Mouse (Mus musculus) right cerebral cortex, adult 18-20 months (tissue): ENCODE measurements at regions not wholly inside any gene's neighbourhood (a gene's known extent, or its start where the extent isn't known, plus 50 kb on each side); places are given as distances from the start of the nearest gene placed in this dataset.

Experiments used
- DNase-seq: peaks from one replicate; pipeline ENCODE4 v3.0.0; 2022; ENCODE audit warnings: mixed read lengths

- DNase-seq, result no peak
These were observed 247.2 kb downstream of the Irs2 start for GRCm38 (mm10) chr8:10760851-10761693.

DNA sequence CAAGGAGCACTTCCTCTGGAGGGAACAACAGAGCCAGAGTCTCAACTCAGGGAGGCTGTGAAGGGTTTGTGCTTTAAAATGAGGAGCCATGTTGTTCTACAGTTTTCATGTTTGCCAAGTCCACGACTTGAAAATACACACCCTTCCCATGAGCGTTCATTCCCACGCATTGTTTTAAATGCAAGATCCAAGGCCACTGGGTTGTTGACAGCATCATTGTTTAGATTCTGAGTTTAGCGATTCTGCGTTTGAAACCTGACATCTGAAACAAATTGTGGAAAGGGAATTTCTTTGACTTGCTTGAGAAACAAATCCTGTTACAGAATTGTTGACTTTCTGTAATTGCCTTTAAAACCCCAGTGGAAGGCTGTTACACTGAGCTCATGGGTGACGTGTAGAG lies 248.0 kb downstream of the Irs2 start:
- no peak for DNase-seq

- DNase-seq, result no peak
These were observed 250.1 kb downstream of the Irs2 start for GRCm38 (mm10) chr8:10758151-10758550.

- DNase-seq, result no peak
These were observed 253.3 kb downstream of the Irs2 start for GRCm38 (mm10) chr8:10754986-10755308.

DNA sequence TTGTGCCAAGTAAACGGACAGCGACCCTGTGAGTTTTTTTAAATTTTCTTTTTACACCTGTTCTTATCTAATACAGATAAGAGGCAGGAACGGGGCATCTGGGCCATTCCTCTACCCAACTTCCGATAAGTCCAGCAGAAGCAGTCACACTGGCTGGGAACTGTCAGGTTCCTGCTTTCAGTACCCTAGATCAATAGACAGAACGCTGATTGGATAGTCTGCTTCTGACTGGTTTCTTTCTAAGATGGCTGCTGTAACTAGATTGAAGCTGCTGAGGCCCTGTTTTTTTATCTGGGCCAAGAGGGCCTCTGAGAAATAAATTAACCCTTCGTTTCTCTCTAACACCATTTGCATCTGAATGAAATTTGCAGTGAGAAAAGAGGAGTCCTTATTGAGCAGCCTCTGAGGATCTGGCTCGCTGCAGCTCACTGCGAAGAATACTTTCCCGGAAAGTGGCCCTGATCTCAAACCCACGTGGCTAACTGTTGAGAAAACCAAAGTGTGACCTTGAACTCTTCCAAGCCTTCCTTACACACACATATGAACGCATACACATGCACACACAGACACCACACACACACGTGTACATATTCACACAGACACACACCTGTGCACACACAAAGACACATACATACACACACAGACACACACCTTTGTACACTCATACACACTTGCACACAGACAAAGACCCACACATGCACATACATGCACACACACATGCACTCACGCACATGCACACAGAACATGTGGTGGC lies 253.8 kb downstream of the Irs2 start:
- no peak for DNase-seq

DNA sequence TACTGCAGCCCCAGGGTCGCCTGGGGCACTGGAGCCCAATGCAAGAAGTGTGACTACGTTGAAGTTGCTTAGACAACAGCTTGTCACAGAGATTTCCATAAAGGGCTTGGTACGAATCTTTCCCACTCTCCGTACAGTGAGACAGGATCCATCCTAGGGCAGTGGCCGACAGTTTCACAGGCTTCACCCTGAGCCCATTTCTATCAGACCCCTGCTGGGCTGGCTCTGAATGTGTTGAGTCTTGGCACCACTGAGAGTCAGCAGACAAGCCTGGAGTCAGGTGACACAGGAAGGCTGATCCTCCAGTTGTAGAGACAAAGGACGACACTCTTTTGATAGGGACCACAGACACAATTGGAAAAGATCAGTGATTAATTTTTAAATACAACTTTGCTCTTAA lies 255.2 kb downstream of the Irs2 start:
- no peak for DNase-seq

DNA sequence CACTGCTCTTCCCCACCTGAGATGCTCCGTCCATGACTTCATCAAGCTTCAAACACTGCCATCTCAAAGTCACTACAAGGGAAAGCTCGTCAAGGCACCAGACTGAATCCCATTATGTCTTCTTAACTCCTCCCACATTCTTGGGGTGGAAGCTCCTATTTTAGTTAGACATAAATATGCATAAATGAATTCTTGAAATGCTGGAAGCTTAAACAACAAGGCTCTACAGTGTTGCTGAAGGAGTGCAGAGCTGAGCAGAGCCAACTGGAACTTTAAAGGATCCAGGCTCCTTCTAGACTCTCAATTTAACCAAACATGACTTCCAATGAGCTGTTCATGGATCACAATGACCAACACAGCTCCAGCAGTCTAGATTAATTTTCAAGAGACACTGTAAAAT lies 261.1 kb downstream of the Irs2 start:
- no peak for DNase-seq

DNA sequence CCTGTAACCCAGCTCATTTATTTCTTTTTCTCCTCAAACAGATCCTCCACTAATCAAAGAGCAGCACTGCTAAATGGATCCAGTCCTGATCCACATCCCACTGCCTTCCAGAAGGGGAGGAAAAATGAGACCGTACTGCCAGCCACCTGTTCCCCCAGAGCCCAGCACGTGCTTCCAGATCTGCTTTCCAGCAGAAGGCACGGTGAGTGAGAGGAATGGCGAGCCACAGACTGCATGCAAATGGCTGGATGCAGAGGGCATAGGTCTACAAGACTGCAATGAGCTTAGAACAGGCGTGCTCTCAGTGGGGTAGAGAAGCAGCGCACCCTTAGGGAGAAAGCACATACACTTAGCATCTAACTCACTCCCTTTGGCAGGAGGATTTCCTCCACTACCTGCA lies 265.0 kb downstream of the Irs2 start:
- DNase-seq, result no peak

DNA sequence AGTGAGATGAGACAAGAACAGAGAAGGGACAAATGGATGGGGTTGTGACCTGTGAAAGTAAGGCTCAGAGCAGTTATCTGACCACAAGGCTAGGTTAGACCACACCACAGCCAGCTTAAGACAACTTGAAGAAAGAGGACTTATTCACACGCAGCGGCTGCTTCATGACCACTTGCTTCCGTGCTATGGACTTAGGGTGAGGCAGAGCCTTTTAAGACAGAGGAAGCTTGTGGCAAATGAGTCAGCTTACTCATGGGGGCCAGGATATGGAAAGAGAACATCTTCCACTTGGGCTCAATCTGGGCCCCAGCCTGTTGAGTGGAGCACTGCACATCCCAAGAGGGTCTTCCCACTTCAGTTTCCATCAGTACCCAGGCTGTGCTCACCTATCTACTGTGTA lies 267.4 kb downstream of the Irs2 start:
- no peak for DNase-seq

DNA sequence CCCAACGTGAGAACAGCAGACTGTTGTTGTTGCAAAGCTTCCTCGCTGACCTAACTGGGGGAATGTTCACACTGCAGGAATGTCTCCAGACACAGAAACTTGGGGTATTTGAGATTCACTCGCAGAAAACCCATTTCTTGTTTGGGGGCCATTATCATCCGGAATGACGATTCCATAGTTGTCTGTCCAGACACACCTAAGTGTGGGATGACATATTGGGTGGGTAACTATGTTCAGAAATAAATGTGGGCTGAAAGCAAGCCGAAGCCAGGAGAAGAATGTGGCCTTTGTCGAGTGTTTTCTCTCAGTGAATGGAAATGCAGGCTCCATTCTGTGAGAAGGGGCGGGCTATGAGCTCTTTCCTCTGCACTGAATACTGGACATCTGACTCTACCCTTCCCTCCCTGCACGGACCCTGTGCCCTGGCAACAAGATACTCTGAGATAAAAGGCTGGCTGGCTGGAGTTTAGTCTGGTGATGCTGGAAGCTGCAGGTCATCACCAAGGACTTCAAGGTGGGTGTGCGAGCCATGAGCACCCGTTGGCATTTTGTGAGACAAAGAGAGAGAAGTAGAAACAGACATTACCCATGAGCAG lies 269.7 kb downstream of the Irs2 start:
- DNase-seq, result no peak

DNA sequence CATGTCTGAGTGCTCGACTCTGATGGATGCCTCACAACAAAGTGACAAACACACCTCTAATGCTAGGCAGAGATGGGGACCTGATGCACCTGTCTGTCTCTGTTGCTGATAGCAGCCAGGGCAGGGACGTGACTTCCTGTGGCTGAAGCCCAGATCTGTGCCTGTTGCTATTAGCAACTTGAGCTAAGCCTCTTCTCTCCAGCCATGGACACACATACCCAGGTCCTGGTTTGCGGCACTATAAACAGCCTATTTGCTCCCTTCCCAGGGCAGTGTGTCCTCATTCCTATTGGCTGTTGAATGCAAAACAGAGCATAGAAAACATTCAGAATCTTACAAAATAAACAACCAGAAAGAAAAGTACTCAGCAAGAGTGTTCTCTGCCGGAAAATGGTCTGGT lies 273.5 kb downstream of the Irs2 start:
- no peak for DNase-seq

DNA sequence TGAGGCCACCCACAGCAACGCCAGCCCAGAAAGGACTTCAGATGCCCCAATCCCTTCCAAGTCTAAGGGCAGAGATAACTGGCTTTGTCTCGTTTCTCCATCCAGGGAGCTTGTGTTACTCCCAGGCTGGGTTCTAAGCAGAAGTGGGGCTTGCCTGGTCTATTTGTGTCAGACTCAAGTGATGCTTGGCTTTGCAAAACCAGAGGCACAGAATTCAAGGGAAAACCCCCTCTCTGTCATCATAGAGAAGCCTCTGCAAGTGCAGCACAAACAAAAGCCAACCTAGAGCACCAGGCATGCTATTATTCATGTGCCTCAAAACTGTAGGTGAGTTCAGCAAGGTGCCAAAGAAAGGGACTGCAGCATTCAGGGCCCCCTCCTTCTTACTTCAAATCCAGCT lies 284.9 kb downstream of the Irs2 start:
- DNase-seq, result no peak

- peak; percentile 23 for DNase-seq
These were observed 285.5 kb downstream of the Irs2 start for GRCm38 (mm10) chr8:10722742-10723141.

DNA sequence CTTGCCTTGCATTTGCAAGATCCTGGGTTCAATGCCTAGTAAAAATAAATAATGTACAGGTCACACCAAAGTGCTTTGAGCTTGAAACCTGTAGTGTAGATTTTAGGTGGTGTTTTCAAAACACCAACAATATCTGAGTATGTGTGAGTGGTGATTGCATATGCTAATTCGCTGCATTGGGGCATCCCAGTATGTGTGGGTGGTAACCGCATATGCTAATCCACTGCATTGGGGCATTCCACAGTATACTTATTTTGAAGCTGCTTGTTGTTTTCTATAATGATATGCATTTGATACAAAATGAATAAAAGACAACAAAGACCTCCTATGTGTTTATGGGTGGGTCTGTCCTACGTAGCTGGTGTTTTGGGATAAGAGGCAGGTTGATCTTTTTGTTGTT lies 285.9 kb downstream of the Irs2 start:
- DNase-seq, result no peak

- DNase-seq, result no peak
These were observed 287.0 kb downstream of the Irs2 start for GRCm38 (mm10) chr8:10721146-10721862.

- DNase-seq, result no peak
These were observed 287.9 kb downstream of the Irs2 start for GRCm38 (mm10) chr8:10720398-10720797.

- no peak for DNase-seq
These were observed 288.8 kb downstream of the Irs2 start for GRCm38 (mm10) chr8:10719411-10719810.

GRCm38 (mm10) chr8:10717297-10717696 lies 291.0 kb downstream of the Irs2 start:
- DNase-seq, result no peak

DNA sequence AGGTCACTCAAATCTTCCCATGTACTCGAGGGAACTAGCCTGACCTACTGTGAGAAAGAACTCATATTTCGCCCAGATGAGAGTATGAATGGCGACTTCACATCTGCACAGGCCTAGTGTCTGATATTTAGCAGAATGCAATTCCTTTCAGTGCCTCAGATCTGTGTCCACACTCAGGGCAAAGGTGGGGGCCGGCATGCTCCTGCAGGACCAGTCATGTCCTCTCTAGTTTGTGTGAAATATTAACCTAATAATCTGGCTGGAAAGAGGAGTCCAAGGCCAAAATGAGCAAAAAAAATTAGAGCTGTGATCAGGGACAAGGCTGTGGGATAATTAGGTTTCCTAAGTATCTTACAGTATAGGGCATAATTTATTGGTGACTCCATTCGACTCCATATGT lies 292.1 kb downstream of the Irs2 start:
- DNase-seq, result no peak

- no peak for DNase-seq
These were observed 294.7 kb downstream of the Irs2 start for GRCm38 (mm10) chr8:10713515-10714042.

- no peak for DNase-seq
These were observed 296.1 kb downstream of the Irs2 start for GRCm38 (mm10) chr8:10712118-10712689.

GRCm38 (mm10) chr8:10711474-10711873 lies 296.8 kb downstream of the Irs2 start:
- no peak for DNase-seq

DNA sequence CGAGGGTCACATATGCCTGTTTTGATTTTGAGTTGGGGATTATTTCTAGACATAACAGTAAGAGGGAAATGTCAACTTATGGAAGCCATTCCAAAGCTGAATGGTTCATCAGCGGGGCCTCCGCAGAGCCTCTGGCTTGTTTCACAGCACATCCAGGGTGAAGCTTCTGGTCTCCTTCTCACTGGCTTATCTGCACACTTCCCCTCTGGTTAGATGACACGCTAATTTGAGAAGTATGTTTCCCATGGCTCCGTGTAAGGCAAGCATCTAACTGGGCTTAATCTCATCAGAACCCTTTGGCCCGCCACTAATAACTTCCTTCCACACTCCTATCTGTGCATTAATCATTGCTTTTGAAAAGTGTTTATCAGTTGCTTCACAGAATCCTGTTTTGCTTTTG lies 299.7 kb downstream of the Irs2 start:
- no peak for DNase-seq
